Mouse (Mus musculus) layer of hippocampus, adult 18-20 months (tissue): ENCODE data around the gene Cdh24. TPM values are rescaled to one million over a fixed set of nuclear protein-coding genes. Genes with fewer than 3 reads are reported as not detected.

Source experiments
- DNase-seq, 2 experiments: peaks; one replicate each; pipeline ENCODE4 v3.0.0; 2022; ENCODE audit warnings: low spot score in 2 of 2
- long read RNA-seq: library from polyadenylated mRNA; stranded (forward); transcript quantifications from one replicate; pipeline ENCODE4 v2.0.0, GENCODE M21; 2021
- total RNA-seq, 2 experiments: library from RNA; stranded (reverse); gene quantifications; 2 replicates each; pipeline ENCODE4 v1.2.3; 2021

Gene Cdh24
- total RNA-seq = 10 to 100 TPM; 20.4 to 22.3 TPM
- long read RNA-seq, partial matches to known transcripts = 2 of 6 reads
- long read RNA-seq, other reads (novel, unspliced or antisense) = 4 of 6 reads

DNA sequence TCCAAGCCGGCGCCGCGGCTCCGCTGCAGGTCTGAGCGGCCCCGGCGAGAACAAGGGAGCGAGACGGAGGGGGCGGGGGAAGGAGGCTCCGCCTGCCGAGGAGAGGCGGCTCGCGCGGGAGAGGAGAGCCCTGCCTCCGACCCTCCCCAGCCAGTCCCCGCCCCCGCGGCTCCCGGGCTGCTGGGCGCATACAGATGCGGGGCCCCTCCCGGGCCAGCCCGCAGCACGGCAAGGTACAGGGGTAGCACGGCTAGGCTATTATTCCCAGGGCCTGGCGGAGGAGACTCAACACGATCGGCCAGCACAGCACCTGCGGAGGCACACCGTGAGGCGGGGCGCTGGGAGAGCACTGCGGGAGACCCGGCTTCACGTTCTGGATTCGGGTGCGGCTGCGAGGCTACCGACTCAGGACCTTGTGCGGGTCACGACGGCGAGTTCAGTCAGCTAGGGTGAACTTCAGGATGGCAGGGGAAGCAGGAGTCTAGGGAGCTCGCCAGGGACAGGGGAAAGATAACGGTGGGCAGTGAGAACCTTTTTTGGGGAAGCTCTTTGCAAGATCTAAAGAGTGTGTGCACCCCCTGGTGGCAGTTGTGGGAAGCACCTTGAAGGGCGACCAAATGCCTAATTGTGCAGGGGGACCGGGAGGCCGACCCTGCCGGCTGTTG, at the start of gene Cdh24:
Cdh24 (minus strand) TSS at position 60 of the 665 bp plus-strand sequence.
- DNase-seq = peak; percentile 86 to 90

DNA sequence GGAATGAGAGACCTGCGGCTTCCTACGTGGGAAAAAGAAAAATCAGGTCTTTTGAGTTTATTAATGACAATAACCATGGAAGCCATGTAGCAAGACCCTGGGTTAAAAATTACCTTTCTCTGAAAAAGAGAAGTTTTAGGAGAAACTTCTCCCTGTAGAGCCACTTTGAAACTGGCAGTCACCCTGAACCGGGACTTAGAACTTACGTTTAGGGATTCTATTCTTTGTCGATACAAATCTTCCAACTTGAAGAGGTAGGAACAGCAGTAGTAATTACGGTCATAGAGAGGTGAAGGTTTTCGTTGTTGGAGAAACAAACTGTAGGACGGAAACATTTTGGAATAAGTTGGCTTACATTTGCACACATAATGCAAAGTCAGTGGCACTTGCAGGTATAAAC, 46.1 kb upstream of the Cdh24 start:
- no peak for DNase-seq

DNA sequence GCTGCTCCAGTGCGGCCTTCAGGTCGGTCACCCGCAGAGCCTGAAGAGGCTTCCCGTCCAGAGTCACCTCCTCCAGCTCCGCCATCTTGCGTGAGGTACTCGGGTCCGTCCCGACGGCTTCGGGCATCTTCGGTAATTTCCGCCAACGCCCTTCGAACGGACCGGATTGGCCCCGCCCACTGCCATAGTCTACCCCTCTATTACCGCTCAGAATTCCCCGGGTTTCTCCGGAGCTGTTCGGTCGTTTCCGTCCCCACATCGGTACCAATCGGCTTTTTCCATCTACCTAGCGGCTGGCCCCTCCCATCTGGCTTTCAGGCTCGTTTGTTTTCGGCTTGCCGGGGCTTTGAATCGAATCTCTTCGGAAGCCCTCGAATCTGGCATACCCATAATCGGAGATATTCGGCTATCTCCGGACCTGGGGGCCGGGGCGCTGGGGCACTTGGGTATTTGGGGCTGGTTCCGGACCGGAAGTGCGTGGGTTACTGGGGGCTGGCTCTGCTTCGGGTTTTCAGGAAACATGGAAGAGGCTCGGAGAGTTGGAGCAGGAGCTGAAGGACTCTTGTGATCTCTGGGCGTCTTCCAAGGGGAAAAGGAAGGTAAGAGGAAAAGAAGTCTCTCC, 45.5 kb upstream of the Cdh24 start, which contains the start of gene Acin1:
Acin1 (minus strand) TSS at position 410 of the 622 bp plus-strand sequence.
- DNase-seq = peak; percentile 100

DNA sequence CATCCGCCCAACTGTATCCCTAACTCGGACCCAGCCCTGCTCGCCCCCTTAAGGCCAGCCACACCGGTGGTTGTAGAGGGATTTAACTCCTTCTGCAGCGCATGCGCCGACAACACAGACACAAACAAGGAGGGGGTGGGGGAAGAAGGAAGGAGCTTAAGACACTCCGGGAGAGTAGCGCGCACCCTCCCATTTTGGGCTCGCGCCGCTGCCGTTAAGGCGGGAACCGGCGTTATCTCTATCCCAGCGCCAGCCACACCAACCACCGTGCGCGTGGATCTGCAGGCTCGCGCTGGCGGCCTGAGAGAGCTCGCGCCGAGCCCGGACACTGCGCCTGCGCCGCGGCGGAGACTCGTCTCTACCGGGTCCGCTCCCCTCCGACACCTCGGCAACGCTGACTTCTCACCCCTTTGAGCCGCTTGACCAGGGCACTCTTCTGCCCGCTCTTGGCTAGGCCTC, 44.9 kb upstream of the Cdh24 start, which contains the start of gene 1700123O20Rik:
1700123O20Rik (plus strand) TSS at position 154 of the 459 bp plus-strand sequence.
- peak in 1 of 2 experiments; percentile 88 for DNase-seq

DNA sequence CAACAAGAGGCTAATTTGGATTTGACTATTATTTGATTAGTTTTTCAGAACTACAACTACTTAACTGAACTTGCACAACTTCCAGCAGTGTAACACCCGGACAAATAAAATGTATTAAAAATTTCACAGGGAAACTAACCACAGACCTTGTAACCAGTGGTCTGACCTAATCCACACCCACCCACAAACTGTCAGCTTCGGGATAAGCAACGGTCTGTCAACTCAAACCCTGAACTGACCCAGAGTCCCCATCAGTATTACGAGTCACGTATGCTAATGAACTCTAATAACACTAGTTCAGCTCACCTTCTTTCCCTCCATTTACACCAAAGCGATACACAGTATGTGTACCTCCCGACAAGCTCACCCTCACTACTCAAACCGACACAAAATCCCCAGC, 44.3 kb upstream of the Cdh24 start:
- DNase-seq = no peak

DNA sequence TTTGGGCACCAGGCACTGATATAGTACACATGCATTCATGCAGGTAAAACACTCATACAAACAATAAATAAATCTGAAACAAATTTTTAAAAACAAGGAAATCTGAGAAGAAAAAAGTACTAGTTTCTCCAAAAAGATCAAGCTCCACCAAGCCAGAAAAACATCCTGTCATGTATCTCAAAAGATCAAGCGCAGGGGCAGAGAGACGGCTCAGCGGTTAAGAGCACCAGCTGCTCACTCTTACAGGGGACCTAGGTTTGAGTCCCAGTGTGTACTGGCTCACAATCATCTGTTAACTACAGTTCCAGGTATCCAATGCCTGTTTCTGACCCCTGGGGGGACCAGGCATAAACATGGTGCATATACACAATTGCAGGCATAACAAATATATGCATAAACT, 41.2 kb upstream of the Cdh24 start:
- DNase-seq = no peak

DNA sequence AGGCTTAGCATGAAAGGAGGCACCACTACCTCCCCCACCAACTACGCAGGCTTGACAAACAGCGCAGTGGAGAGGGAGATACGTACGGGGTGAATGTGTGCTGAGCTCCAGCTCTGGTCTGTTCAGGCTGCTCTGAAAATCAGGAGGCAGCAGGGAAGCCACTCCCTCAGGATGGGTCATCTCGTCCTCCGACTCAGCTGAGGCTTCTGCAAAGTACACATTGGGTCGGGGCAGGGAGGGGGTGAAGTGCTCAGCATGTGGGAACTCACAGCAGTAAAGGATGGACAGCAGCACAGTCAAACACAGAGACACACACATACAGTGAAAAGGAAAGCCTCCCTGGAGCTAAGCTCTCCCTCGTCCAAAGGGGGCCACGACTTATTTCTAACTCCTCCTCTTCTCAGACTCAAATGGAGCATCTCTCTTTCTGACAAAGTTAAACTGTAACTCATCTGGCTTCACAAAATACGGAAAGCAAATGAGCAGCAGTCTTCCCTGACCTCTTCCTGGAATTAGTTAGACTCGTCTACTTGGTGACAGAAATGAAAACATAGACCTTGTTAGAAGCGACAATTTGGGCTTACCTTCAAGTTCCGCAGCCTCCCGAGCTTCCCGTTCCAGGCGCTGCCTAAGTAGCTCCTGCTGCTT, 37.6 kb upstream of the Cdh24 start:
- no peak for DNase-seq

DNA sequence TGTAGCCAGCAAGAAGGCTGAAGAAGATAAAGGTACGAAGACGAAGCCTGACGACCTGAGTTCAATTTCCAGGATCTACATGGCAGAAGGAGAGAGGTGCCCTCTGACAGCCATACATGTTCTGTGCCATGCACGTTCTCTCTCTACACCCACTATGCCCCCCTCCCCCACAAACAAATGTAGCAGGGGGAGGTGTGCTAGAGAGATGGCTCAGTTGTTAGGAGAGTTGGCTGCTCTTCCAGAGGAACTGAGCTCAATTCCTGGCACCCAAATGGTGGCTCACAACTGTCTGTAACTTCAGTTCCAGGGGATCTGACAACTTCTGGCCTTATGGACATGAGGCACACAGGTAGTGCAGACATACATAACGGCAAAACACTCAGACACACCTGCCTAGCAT, 35.1 kb upstream of the Cdh24 start:
- DNase-seq = peak; percentile 19 to 62

DNA sequence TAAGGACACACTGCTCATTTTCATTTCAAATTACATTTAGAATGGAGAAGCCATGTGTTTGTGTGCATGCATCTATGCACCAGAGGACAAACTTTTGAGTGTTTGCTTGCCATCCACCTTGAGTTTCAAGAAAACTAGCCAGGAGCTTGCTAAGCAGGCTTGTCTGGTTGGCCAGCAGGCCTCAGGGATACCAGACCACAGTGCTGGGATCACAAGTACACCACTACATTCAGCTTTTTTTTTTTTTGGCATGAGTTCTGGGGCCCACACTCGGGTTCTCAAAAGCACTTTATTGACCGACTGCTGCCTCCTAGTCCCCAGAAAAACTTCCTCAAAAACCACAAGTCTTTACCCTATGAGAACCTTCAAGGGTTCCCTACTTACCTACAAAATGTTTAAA, 33.2 kb upstream of the Cdh24 start:
- DNase-seq = no peak

DNA sequence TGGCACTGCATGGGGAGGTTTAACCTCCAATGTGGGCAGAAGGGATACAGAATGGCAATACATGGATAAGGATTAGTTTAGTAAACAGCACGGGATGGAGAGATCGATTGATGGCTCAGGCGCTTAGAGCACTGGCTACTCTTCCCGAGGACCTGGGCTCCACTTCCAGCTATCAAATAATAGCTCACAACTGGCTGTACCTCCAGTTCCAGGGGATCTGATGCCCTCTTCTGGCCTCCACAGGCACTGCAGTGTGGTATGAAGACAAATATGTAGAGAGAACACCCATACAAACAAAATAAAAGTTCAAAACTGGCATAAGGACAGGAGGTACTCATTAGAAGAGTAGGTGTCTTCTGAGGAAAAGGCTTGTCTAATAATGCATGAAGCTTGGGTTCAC, 28.2 kb upstream of the Cdh24 start:
- DNase-seq = peak in 1 of 2 experiments; percentile 57

DNA sequence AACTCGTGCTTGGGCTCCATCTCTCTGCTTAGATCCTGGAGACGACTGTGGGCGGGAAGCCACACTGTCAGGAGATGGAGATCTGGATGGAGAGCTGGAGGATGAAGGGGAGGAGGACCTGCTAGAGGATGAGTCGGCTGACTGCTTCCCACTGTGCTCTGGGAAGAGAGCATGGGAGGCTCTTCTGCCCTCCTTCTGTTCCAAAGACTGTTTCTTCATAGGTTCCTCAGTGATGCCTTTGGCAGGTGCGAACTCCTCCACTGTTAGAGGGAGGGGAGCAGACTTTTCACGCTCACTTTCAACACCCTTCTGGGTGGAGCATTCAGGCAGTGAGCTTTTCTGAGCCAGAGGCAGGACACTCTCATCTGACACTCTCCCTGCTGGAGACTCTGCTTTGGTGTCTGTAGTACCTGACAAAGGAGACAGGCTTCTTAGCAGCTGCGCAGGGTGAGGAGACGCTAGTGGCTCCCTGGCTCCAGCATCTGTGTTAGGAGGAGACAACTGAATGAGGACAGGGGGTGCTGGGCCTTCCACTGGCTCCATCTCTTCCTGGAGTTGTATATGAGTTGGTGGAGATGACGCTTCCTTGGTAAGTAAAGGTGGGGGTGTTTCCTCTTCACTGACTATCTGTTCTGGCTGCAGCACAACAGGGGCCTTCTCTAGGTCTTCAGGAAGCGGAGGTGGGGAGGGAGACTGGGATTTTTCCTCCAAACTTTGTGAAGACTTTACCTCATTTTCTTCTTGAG, 23.5 kb upstream of the Cdh24 start:
- no peak for DNase-seq

DNA sequence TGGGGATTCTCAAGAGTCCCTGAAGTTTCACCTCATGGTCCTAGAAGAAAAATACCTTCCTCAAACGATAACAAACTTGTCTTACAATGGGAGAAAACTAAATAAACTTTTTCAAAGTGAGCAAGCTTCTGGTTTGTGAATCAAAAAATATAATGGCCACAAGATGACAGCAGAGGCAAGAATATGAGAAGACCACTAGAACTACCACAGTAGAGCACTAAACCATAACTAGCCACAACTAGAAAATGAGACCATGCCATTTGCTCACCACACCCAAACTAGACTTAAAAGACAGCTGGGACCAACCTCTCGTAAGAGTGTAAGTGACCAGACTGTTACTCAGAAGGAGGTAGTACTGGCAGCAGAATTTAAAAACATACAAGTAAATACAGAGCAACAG, 18.8 kb upstream of the Cdh24 start:
- DNase-seq = no peak

DNA sequence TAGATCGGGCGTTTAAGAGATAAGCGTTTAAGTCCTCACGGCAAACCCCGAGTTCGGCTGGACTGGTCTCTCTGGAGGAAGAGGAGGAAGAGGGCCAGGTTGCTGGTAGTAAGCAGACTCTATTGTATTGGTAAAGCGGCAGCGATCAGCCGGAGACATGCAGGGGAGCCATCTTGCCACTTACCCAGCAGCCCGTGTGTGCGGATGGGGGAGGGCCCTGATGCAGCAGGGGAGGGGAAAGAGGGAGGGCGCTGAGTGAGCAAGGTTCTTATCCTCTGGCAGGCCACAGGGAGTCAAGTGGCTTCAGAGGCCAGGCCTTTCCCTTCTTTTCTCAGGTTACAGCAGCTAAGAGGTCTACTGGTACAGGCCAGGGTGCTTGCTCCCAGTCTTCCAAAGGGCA, 12.3 kb upstream of the Cdh24 start:
- peak; percentile 82 to 90 for DNase-seq

DNA sequence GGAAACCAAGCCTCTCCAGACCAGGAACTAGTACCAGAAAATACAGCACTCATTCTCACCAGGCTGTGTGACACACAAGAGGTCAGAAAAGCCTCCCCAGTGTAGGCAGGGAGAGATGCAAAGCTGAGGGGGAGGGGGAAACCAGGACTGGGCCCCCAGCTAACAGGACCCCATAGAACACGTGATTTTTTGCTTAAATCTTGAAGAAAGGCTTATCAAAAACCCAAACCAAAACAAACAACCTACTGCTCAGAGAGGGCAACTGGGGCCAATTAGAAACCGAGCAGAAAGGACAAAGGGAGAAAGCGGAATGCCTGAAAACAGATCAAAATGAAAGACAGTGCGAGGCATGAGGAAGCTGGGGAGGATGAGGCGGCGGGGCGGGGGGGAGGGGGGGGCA, 11.6 kb upstream of the Cdh24 start:
- DNase-seq = no peak

DNA sequence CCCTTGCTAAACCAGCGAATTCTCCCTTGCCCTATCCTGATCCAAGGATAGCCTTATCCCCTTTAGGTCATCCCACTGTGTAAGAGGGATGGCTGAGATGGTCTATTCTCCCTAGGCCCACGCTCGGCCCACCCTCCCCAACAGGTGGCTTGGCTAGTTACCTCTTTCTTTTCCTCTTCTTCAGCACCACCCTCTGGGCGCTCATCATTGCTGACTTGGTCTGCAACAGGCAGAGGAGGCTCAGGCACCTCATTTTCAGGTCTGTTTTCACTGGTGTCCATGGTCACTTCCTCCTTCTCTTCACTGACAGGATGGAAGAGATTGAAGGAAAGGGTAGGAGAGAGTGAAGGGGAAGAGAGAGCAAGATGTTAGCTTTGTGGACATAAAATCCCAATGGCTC, 10.4 kb upstream of the Cdh24 start:
- no peak for DNase-seq

DNA sequence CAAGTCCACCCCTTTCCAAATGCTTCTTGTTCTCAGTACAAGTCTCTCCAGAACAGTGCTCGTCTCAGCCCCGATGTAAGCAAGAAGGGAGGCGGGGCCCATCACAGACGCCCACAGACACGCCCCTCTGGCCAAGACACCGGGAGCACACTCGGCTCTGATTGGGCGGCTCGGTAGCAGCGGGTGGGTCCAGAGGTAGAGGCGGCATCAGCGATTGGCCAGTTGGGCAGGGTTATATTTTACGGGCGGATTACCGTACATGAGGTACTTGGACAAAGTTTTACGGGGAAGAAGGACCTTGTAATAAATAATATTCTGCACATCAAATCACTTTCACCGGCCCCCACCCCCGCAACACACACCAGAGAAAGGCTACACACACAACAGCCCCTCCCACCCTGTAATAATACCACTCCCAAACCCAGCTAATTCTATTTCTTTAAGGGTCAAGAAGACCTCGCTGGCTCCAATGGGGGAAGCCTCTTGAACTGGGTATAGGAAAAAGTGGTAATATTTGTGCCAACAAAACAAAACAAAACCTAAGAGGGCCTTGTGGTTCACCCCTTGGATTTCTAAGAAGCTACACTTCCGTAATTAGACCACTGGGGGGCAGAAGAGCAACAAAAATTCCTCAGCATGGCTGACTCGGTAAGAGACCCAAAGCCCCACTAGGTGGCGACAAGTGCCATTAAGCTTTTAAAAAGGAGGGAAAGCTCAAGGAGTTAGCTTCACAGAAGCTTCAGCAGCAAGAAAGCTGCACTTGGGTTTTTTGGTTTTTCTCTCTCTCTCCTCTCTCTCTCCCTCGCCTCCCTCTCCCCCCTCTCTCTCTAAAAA, 9.7 kb upstream of the Cdh24 start:
- DNase-seq = peak; percentile 74 to 89

DNA sequence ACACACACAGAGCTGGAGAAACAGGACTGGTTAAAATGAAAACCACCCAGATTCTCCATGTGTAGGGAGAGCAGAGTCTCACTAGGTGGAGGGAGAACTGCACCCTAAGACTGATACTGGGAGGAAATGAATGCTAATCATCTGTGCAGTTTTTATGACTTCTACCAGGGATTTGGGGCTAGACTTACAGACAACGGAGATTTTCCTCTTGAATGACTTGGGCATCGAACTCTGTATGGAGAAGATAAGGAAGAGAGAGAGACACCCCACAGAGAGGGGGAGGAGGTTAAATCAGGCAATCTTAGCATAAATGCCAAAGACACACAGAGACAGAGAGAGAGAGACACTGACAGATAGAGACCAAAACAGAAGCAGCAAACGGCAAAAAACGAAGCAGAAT, 6.7 kb upstream of the Cdh24 start:
- DNase-seq = no peak

DNA sequence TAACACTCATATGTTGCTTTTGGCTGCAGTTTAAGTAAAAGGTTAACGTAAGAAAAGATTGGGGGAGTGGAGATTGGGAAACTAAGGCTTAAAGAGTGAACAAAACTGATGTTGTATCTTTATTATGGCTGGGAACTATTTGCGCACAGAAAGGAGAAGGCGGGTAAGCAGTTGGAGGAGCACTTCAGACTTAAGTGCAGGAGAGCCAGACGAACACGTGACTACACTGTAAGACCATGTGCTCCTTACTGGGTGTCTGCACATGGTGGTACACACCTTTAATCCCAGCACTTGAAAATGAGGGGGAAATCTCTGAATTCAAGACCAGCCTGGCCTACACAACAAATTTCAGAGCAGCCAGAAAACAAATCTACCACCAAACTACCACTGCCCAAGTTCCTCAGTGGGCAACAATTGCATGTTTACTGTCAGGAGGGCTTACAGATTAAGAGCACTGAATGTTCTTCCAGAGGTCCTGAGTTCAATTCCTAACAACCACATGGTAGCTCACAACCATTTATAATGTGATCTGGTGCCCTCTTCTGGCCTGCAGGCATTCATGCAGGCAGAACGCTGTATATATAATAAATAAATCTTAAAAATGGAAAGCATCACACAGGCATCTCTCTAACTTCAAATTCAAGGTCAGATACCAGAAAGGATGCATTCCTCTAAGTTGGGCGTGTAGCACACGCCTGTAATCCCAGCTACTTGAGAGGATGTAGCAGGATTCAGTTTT, 5.9 kb upstream of the Cdh24 start:
- no peak for DNase-seq

DNA sequence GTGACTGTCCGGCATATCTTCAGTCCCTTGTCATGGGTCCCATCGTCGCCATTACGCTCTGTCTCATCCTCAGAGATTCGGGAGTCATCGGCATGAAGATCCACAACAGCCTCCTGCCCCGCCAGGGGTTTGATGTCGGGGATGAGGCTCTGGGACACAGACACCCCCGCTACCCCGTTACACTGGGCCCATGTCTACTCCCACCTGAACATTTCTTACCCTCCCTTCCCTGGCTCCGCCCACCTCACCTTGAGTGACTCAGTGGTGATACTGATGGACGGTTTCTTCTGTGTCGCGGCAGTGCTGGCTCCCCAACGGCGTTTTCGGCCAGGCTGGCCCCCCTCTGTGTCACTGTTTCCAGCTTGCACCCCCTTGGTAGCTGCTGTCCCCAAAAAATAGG, 5.3 kb upstream of the Cdh24 start:
- no peak for DNase-seq

DNA sequence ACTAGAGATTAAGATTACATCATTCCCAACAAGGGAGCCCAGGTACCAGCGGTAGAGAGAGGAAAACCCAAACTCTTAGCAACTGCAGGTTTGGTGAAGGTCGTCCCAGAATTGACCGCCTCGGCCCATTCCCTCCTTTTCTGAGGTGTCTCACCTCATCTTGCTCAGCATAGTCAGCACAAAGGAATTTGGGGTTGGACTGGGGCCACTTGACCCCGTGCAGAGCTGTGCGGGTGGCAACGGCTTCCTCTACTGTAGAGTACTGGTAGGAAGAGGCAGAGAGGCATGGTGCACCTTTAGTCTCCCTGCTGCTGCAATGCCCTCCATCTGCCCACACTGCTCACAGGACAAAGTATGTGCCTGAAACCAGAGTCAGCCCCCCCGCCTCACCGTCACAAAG, 3.1 kb upstream of the Cdh24 start:
- DNase-seq = no peak
